Mouse (Mus musculus) olfactory bulb, adult 2 months (tissue): ENCODE results near the gene Rnasek.

ENCODE experiments used
- CTCF ChIP-seq: fragments of 200-500 bp; IDR thresholded peaks from 2 replicates; pipeline ENCODE4 v1.5.1; 2012; ENCODE audit warnings: low read depth, mild to moderate bottlenecking, low read length, moderate library complexity; ENCODE audit not compliant: insufficient read depth
- POLR2A ChIP-seq: fragments of 200-500 bp; IDR thresholded peaks from 2 replicates; pipeline ENCODE4 v1.6.1; 2012; ENCODE audit warnings: mild to moderate bottlenecking, low read depth, low read length, moderate library complexity; ENCODE audit not compliant: insufficient read depth

DNA sequence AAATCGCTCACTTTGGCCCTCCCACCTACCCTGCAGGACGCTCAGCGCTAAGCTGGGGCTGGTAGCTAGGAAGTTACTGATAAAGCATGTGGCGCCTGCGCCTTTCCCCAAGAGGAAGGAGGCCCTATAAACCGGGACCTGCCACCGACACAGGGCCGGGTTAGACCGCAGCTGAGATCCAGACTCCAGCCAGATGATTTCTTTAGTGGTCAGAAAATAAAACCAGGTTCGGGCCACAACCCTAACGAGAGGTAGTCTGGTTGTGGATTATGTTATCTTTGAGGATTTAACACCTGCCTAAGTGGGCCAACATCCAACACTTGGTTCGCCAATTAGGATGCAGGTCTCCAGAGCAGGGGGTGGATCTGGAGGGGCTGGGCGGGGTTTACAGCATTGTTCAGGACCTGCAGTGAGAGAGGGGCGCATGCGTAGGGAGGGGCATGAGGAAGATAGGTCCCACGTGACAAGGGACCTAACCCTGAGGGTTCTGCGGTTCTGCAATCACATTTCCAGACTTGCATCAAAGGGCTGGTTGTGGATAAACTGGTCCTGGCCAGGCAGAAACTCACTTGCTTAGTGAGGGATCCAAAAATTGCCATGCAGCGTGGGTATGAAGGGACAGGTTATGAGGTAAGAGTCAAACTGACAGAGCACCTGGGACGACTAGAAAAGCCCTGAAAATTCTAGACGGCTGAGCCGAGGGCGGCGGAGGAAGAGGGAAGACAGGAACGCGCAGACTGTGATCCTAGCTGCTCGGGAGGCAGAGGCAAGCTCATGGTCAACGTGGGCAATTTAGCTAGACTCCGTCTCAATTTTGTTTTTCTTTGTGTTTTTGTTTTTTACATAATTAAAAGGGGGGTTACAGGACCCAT, 18.7 kb downstream of the Rnasek start, which contains the start of gene Slc16a13:
- TF ChIP-seq POLR2A (peak; percentile 83; the same call in 1 of the 2 replicates), CTCF (no peak)
